Mouse (Mus musculus) CH12.LX (cell line): Measurements from ENCODE around the gene Zkscan4. TPM values are rescaled to one million over a fixed set of nuclear protein-coding genes. Genes with fewer than 3 reads are reported as not detected.

Source experiments
- DNase-seq: peaks from one replicate; pipeline ENCODE4 v3.0.0-alpha.2; 2013; ENCODE audit errors: extremely low read depth
- H3K27ac ChIP-seq: 2 replicates; pipeline ENCODE4 v1.5.1; 2012; ENCODE audit warnings: low read depth, mild to moderate bottlenecking, control low read depth, moderate library complexity; ENCODE audit not compliant: insufficient read depth
- H3K27me3 ChIP-seq: replicated peaks from 2 replicates; pipeline ENCODE3; 2012; ENCODE audit warnings: inconsistent platforms
- H3K36me3 ChIP-seq, 2 experiments: replicated peaks in 1 of 2; 2 replicates each; pipeline versions ENCODE3 to v1.6.1; 2012; ENCODE audit warnings: inconsistent platforms in 1 of 2, low read length in 1 of 2, mild to moderate bottlenecking in 1 of 2, mixed read lengths in 1 of 2, moderate library complexity in 1 of 2; ENCODE audit not compliant: control insufficient read depth in 1 of 2, insufficient read depth in 1 of 2
- H3K4me1 ChIP-seq, 2 experiments: 2 replicates each; pipeline ENCODE4 v1.6.1; 2012; ENCODE audit warnings: inconsistent platforms in 1 of 2, moderate library complexity in 1 of 2; ENCODE audit not compliant: insufficient read depth in 2 of 2, control insufficient read depth in 1 of 2
- H3K4me2 ChIP-seq: 2 replicates; pipeline ENCODE4 v1.6.1; 2012; ENCODE audit warnings: low read depth, mild to moderate bottlenecking, control low read depth; ENCODE audit not compliant: poor library complexity, insufficient read depth, severe bottlenecking
- H3K4me3 ChIP-seq, 3 experiments: fragments of 150-350 bp in 1 of 3; sonication (generic) in 1 of 3; replicated peaks in 1 of 3; 2 replicates each; pipeline versions ENCODE3 to v1.5.1; 2011 to 2012; ENCODE audit warnings: low read depth in 2 of 3, low read length in 2 of 3, mild to moderate bottlenecking in 2 of 3, moderate library complexity in 2 of 3, control low read depth in 1 of 3, improper control_type of control experiment in 1 of 3, inconsistent platforms in 1 of 3, mixed read lengths in 1 of 3; ENCODE audit not compliant: poor library complexity in 1 of 3
- H3K79me2 ChIP-seq: replicated peaks from 2 replicates; pipeline ENCODE4 v1.6.1; 2012; ENCODE audit warnings: mild to moderate bottlenecking, moderate library complexity; ENCODE audit not compliant: control insufficient read depth, poor library complexity, insufficient read depth, severe bottlenecking; ENCODE audit errors: extremely low read depth
- H3K9ac ChIP-seq: 2 replicates; pipeline ENCODE4 v1.6.1; 2012; ENCODE audit warnings: low read depth, mild to moderate bottlenecking, control low read depth, moderate library complexity; ENCODE audit not compliant: insufficient read depth
- H3K9me3 ChIP-seq: replicated peaks from 2 replicates; pipeline ENCODE3; 2012; ENCODE audit warnings: low read length, inconsistent platforms, mixed read lengths
- BHLHE40 ChIP-seq: IDR thresholded peaks from 2 replicates; pipeline ENCODE4 v1.6.1; 2011; ENCODE audit warnings: mild to moderate bottlenecking, low read depth, low read length, improper control_type of control experiment
- CHD2 ChIP-seq: IDR thresholded peaks from 2 replicates; pipeline ENCODE4 v1.6.1; 2011; ENCODE audit warnings: low read length, improper control_type of control experiment
- CTCF ChIP-seq, 2 experiments: IDR thresholded peaks in 1 of 2; conservative IDR thresholded peaks in 1 of 2; 2 replicates each; pipeline ENCODE4 v1.5.1; 2011 to 2012; ENCODE audit warnings: low read depth in 2 of 2, low read length in 2 of 2, improper control_type of control experiment in 1 of 2, inconsistent platforms in 1 of 2, mild to moderate bottlenecking in 1 of 2, moderate library complexity in 1 of 2
- E2F4 ChIP-seq: IDR thresholded peaks from 2 replicates; pipeline ENCODE4 v1.6.1; 2011; ENCODE audit warnings: low read depth, low read length, improper control_type of control experiment; ENCODE audit not compliant: insufficient replicate concordance
- ELF1 ChIP-seq: IDR thresholded peaks from 2 replicates; pipeline ENCODE4 v1.6.1; 2014; ENCODE audit warnings: low read depth, mild to moderate bottlenecking, inconsistent platforms, low read length, improper control_type of control experiment
- EP300 ChIP-seq: IDR thresholded peaks from 2 replicates; pipeline ENCODE4 v1.6.1; 2011; ENCODE audit warnings: low read length, improper control_type of control experiment
- ETS1 ChIP-seq: conservative IDR thresholded peaks from 2 replicates; pipeline ENCODE4 v1.6.1; 2012; ENCODE audit warnings: low read depth, mild to moderate bottlenecking, inconsistent platforms, low read length, improper control_type of control experiment, moderate library complexity
- GABPA ChIP-seq: IDR thresholded peaks from 2 replicates; pipeline ENCODE4 v1.6.1; 2012; ENCODE audit warnings: low read depth, low read length, improper control_type of control experiment, inconsistent platforms; ENCODE audit not compliant: insufficient replicate concordance
- HCFC1 ChIP-seq: IDR thresholded peaks from 2 replicates; pipeline ENCODE4 v1.6.1; 2012; ENCODE audit warnings: low read depth, mild to moderate bottlenecking, inconsistent platforms, low read length, improper control_type of control experiment
- JUN ChIP-seq: IDR thresholded peaks from 2 replicates; pipeline ENCODE4 v1.6.1; 2011; ENCODE audit warnings: low read depth, mild to moderate bottlenecking, low read length, improper control_type of control experiment, moderate library complexity; ENCODE audit not compliant: insufficient read depth
- KAT2A ChIP-seq: IDR thresholded peaks from 2 replicates; pipeline ENCODE4 v1.6.1; 2012; ENCODE audit warnings: low read length, improper control_type of control experiment, inconsistent platforms; ENCODE audit not compliant: insufficient replicate concordance
- MAFK ChIP-seq: IDR thresholded peaks from 2 replicates; pipeline ENCODE4 v1.6.1; 2011; ENCODE audit warnings: low read length, improper control_type of control experiment; ENCODE audit not compliant: insufficient replicate concordance
- MAX ChIP-seq: IDR thresholded peaks from 2 replicates; pipeline ENCODE4 v1.6.1; 2011; ENCODE audit warnings: low read length, improper control_type of control experiment
- MAZ ChIP-seq: IDR thresholded peaks from 2 replicates; pipeline ENCODE4 v1.6.1; 2012; ENCODE audit warnings: low read depth, mild to moderate bottlenecking, inconsistent platforms, low read length, improper control_type of control experiment, moderate library complexity
- MEF2A ChIP-seq: IDR thresholded peaks from 2 replicates; pipeline ENCODE4 v1.6.1; 2014; ENCODE audit warnings: low read depth, mild to moderate bottlenecking, inconsistent platforms, low read length, improper control_type of control experiment, borderline replicate concordance
- MYC ChIP-seq: IDR thresholded peaks from 2 replicates; pipeline ENCODE4 v1.6.1; 2011; ENCODE audit warnings: low read depth, mild to moderate bottlenecking, improper control_type of control experiment, low read length
- NELFE ChIP-seq: IDR thresholded peaks from 2 replicates; pipeline ENCODE4 v1.6.1; 2011; ENCODE audit warnings: low read depth, low read length, improper control_type of control experiment
- NRF1 ChIP-seq: IDR thresholded peaks from 2 replicates; pipeline ENCODE4 v1.6.1; 2014; ENCODE audit warnings: low read depth, mild to moderate bottlenecking, inconsistent platforms, low read length, improper control_type of control experiment, moderate library complexity
- POLR2A ChIP-seq: IDR thresholded peaks from 2 replicates; pipeline ENCODE4 v1.6.1; 2011; ENCODE audit warnings: low read depth, mild to moderate bottlenecking, improper control_type of control experiment, low read length
- POLR2AphosphoS2 ChIP-seq: IDR thresholded peaks from 2 replicates; pipeline ENCODE4 v1.6.1; 2011; ENCODE audit warnings: low read depth, low read length, improper control_type of control experiment
- RAD21 ChIP-seq: IDR thresholded peaks from 2 replicates; pipeline ENCODE4 v1.6.1; 2011; ENCODE audit warnings: low read depth, mild to moderate bottlenecking, low read length, improper control_type of control experiment, moderate library complexity
- SIN3A ChIP-seq: IDR thresholded peaks from 2 replicates; pipeline ENCODE4 v1.6.1; 2012; ENCODE audit warnings: low read length, improper control_type of control experiment, inconsistent platforms
- SMC3 ChIP-seq: IDR thresholded peaks from 2 replicates; pipeline ENCODE4 v1.6.1; 2011; ENCODE audit warnings: low read depth, low read length, improper control_type of control experiment
- TCF12 ChIP-seq: IDR thresholded peaks from 2 replicates; pipeline ENCODE4 v1.6.1; 2014; ENCODE audit warnings: low read depth, mild to moderate bottlenecking, inconsistent platforms, low read length, improper control_type of control experiment
- ZKSCAN1 ChIP-seq: IDR thresholded peaks from 2 replicates; pipeline ENCODE4 v1.6.1; 2012; ENCODE audit warnings: low read depth, inconsistent platforms, low read length, improper control_type of control experiment, borderline replicate concordance
- ZMIZ1 ChIP-seq: IDR thresholded peaks from 2 replicates; pipeline ENCODE4 v1.6.1; 2012; ENCODE audit warnings: low read depth, mild to moderate bottlenecking, inconsistent platforms, low read length, improper control_type of control experiment
- dilution Hi-C: fragments of 300-500 bp; cut with MboI; formaldehyde crosslinking; loops from 2 replicates; pipeline ENCODE4 v1.14.3; 2020; ENCODE audit warnings: low sequenced_read_pairs; ENCODE audit not compliant: extremely low pct_unique_long_range_greater_than_20kb, extremely low pct_ligation_motif_present
- in situ Hi-C: fragments of 300-500 bp; cut with MboI; formaldehyde crosslinking; loops from 3 replicates; pipeline ENCODE4 v1.14.3; 2019; ENCODE audit warnings: low sequenced_read_pairs, low pct_ligation_motif_present, low pct_unique_long_range_greater_than_20kb, mixed read lengths
- polyA plus RNA-seq: library from polyadenylated mRNA; unstranded; fragments of >175 nt; gene quantifications from 2 replicates; pipeline ENCODE4 v1.2.1, GENCODE M21; 2012; ENCODE audit warnings: low read depth; ENCODE audit not compliant: insufficient read length
- total RNA-seq, 2 experiments: library from RNA; depleted of rRNA; stranded (reverse); fragments of 300-350 nt in 1 of 2; fragments of >200 nt in 1 of 2; gene quantifications; 2 replicates each; pipeline ENCODE4 v1.2.3; 2012 to 2014

Gene Zkscan4
- total and polyA plus RNA-seq, 3 experiments = not detected

GRCm38 (mm10) chr13:21467336-21467735, 11.4 kb upstream of the Zkscan4 start:
- no peak overlapping the region for H3K9ac ChIP-seq
- no peak for DNase-seq
- in situ Hi-C loops = no loop called here
- H3K36me3 ChIP-seq = no peaks in the 10 kb centered on the region
- H3K4me3 ChIP-seq = no peak overlapping the region
- TF ChIP-seq ZKSCAN1 (no peak), E2F4 (no peak), CHD2 (no peak), BHLHE40 (no peak), ETS1 (no peak), MAFK (no peak), NRF1 (no peak), GABPA (no peak), KAT2A (no peak), ELF1 (no peak), SMC3 (no peak), EP300 (no peak), CTCF (conservative IDR thresholded peaks at IDR 0.05 in 1 of 2, IDR thresholded peaks at IDR 0.05 in 1 of 2; ENCODE audit: low read depth in 2 of 2, low read length in 2 of 2) (no peak), ZMIZ1 (no peak), POLR2AphosphoS2 (no peak), JUN (no peak), RAD21 (no peak), MAX (no peak), MYC (no peak)
- H3K4me2 ChIP-seq = peak overlapping the region; percentile 59; the same call in 1 of the 2 replicates
- H3K79me2 ChIP-seq = no peaks in the 10 kb centered on the region
- H3K9me3 ChIP-seq = no peaks in the 10 kb centered on the region
- no peak overlapping the region for H3K27ac ChIP-seq
- peaks cover 2% of the 10 kb centered on the region for H3K27me3 ChIP-seq
- peaks cover 2 to 4% of the 10 kb centered on the region in 2 experiments; a peak in 1 of 4 replicates for H3K4me1 ChIP-seq
- dilution Hi-C loops = no loop called here

DNA sequence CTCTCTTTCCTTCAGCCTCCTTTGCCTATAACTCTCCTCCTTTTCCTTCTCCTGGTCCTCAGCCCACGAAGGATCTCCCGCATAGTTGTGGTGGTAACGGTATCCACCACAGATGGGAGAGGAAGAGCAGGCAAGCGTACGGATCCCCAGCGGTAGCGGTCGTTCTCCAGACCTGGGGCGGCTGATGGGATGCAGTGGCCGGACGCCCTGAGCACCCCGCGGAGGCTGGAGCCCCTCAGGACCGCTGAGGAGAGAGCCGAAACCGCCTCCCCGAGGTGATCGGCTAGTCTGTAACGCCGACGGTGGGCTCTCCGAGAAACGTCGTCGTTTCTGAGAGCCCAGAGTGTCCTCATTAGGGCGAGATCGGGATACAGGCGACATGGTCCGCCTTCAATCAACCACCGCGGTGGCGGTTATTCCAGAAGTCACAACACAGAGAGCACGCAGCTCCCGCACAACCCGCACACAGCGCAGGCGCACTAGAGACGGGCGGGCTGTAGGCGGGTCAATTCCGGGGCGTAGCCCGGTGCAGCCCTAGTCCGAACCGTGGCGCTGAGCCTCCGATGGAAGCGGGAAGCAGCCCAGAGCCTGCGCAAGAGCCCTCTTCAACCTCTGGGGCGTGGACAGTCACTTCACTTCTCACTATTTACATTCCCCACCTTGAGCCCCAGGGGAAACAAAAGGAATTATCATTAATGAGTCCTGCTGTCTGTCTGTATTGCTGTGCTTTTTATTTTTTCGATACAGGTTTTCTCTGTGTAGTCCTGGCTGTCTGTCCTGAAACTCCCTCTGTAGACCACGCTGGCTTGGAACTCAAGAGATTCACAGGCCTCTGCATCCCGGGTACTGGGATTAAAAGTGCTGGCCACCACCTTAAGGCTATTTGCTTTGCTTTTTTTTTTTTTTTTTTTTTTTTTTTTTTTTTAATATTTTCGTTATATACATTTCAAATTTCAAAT, 10.4 kb upstream of the Zkscan4 start, which contains the start of gene Nkapl:
Gene Nkapl (minus strand): TSS at position 449 of the 959 bp plus-strand sequence.
- dilution Hi-C loops = no loop called here

More for the DNA sequence above, 10.4 kb upstream of the Zkscan4 start, which contains the start of gene Nkapl:
- peak within 1 kb of the TSS; percentile 76 for H3K4me2 ChIP-seq
- H3K4me3 ChIP-seq = peak within 1 kb of the TSS; percentile 58 to 80 (median 60)
- H3K27me3 ChIP-seq = peaks cover 2% of the 10 kb centered on the region
- peak; percentile 78 for DNase-seq
- H3K9me3 ChIP-seq = no peaks in the 10 kb centered on the region
- in situ Hi-C loops = no loop called here
- peak within 1 kb of the TSS; percentile 80 for H3K9ac ChIP-seq
- no peak within 1 kb of the TSS for H3K27ac ChIP-seq
- no peaks in the 10 kb centered on the region for H3K36me3 ChIP-seq
- H3K79me2 ChIP-seq = no peaks in the 10 kb centered on the region
- TF ChIP-seq MAZ = no peak
- TF ChIP-seq POLR2A = peak; percentile 85
- no peak for TF ChIP-seq EP300
- TF ChIP-seq ZMIZ1 = peak; percentile 47
- no peak for TF ChIP-seq POLR2AphosphoS2
- no peak for TF ChIP-seq CHD2
- TF ChIP-seq ZKSCAN1 = no peak
- TF ChIP-seq TCF12 = peak; percentile 67; the same call in 1 of the 2 replicates
- peak; percentile 59; the same call in 1 of the 2 replicates for TF ChIP-seq NELFE
- TF ChIP-seq RAD21 = no peak
- peak; percentile 63; the same call in 1 of the 2 replicates for TF ChIP-seq MAX
- peak; percentile 43; the same call in 1 of the 2 replicates for TF ChIP-seq HCFC1
- TF ChIP-seq NRF1 = peak; percentile 90
- TF ChIP-seq ELF1 = peak; percentile 65; the same call in 1 of the 2 replicates
- TF ChIP-seq MEF2A = peak; percentile 13; the same call in 1 of the 2 replicates
- TF ChIP-seq MYC = 0 out of 2 replicates have a peak, but pooled peaks have one; percentile 20
- TF ChIP-seq SIN3A = 0 out of 2 replicates have a peak, but pooled peaks have one; percentile 7
- peaks cover 2 to 4% of the 10 kb centered on the region in 2 experiments; a peak in 1 of 4 replicates for H3K4me1 ChIP-seq
